Mouse (Mus musculus) common myeloid progenitor, adult 5-6 weeks (primary cell): ENCODE results near the gene Pklr. TPM values are rescaled to one million over a fixed set of nuclear protein-coding genes. Genes with fewer than 3 reads are reported as not detected.
A peak's percentile ranks its signal among the peaks of the same experiment; 100 is the strongest.
"Not testable (repeated sequence)": the region's sequence is repeated elsewhere in the genome, so short reads cannot be mapped to it uniquely, and the experiment has no call there.

Experiments
- ATAC-seq: replicated peaks from 2 replicates; pipeline ENCODE4 v1.8.0; 2016; ENCODE audit warnings: low read depth, mild to moderate bottlenecking, moderate TSS enrichment, inconsistent platforms; ENCODE audit not compliant: poor library complexity, severe bottlenecking
- total RNA-seq: library from RNA; stranded (forward); fragments of 200-1000, 187-1606 nt; gene quantifications from 2 replicates; pipeline ENCODE4 v1.2.3, GENCODE M21; 2017

Pklr gene
- total RNA-seq, 1 experiment from 2014 or later, result 44.1 TPM

DNA sequence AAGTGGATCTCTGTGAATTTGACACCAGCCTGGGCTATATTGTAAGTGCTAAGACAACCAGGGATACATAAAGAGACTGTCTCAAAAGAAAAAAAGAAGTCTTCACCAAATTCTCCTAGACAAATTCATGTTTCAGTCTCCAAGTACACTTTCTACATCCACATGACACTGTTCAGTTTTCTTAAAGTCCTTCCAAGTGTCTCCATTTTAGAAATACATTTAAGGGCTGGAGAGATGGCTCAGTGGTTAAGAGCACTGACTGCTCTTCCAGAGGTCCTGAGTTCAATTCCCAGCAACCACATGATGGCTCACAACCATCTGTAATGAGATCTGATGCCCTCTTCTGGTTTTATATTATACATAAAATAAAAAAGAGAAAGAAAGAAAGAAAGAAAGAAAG is 25.3 kb downstream of the Pklr start:
- not testable (repeated sequence) for ATAC-seq

DNA sequence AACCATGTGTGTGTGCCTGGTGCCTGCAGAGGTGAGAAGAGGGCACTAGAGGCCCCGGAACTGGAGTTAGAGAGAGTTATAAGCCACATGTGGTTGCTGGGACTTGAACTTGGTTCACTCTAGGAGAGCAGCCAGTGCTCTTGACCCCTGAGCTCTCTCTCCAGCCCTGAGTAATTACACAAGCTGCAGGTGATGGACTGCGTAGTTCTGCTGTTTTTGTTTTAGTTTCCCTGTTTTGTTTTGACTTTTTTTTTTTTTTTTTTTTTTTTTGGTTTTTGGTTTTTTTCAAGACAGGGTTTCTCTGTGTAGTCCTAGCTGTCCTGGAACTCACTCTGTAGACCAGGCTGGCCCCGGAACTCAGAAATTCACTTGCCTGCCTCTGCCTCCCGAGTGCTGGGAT is 25.8 kb downstream of the Pklr start:
- ATAC-seq, result no peak

DNA sequence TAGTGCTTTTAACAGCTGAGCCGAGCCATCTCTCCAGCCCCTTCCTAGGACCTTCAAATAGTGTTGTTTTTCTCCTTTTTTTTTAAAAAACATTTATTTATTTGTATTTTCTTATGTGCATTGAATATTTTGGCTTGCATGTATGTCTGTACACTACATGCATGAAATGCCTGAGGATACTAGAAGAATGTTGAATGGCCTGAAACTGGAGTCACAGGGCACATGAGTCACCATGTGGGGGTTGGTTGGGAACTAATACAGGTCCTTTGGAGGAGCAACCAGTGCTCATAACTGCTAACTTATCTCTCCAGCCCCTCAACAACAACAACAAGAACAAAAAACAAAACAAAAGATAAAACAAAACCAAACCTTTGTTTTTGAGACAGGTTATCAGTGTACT is 27.2 kb downstream of the Pklr start:
- no peak for ATAC-seq

DNA sequence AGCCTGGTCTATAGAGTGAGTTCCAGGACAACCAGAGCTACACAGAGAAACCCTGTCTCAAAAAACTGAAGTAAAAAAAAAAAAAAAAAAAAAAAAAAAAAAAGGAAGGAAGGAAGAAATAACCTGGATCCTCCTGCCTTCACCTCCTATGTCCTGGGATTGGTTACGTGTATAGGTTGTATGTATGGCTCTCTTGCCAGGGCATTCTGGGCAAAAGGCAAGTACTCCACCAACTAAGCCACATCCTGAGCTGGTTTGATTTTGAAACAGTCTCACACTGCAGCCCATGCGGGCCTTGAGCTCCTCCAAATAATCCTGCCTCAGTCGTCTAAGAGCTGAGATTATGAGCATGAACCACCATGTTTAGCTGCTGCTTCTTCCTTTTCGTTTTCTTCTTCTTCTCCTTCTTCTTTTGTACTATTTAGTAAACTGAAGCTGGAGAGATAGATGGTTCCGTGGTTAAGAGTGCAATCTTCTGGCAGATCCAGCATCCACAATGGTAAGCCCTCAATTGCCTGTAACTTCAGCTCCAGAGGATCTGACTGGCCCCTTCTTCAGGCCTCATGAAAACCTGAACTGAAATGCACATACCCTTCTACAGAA is 27.8 kb downstream of the Pklr start:
- ATAC-seq, result no peak

DNA sequence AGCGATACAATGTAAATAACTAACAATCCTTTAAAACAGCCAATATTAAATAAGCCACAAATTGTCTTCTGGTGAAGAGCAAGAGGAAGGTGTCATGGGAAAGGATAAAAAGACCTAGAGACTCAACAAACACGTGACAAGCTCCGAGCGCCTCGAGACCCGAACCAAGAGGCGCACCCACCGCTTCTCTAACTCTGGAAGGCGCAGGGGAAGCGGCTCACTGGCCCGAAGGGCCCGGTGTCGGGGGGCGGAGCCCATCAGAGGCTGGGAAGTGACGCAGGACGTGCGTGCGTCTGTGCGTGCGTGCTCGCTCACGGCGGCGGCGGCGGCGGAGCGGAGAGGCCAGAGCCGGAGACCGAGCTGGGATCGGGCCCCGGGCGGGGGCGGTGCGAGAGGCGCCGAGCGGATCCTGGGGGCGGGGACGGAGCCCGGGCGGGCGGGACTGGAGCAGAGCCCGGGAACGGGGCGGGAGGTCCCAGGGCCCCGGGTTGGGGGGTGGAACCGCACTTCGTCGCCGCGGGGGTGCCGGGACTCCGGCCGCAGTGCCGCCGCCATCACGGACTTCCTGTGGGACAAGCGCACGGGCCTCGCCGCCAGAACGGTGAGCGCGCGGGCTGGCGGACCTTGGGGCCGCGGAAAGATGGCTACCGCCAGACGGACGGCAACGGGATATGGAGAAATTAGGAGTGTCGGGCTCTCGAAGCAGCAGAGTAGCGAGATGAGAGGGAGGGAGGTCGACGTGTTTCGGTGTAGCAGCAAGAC is 28.7 kb downstream of the Pklr start, which contains the start of gene Clk2:
Gene Clk2, plus strand, starts transcription at position 290 of the 762 bp plus-strand sequence.
- peak; percentile 96 for ATAC-seq

DNA sequence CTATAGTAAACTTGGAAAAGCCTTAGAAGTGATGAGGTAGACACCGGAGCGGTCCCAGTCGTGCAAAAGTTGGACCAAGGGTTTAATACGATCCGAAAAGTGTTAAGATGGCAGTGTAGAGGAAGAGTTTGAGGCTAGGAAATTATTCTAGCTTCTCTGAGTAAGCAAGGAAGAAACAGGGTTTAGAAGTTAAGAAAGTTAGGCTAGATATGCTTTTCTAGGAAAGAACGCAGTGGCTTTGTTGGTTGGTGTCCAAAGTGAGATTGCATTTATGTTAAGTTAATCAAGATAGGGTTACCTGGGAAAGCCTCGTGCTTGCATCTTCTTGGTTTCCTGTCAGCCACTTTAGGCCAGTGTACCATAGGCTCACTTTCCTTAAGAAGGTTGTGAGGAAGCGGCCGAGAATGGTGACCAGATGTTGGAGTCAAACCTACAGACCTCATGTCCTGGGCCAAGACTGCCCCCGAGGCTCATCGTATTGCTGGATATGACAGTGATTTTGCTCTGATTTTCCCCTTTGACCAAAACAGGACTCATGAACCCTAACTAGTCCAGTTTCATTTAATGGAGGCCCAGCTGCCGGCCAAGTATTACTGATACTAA is 29.4 kb downstream of the Pklr start:
- ATAC-seq, result no peak

DNA sequence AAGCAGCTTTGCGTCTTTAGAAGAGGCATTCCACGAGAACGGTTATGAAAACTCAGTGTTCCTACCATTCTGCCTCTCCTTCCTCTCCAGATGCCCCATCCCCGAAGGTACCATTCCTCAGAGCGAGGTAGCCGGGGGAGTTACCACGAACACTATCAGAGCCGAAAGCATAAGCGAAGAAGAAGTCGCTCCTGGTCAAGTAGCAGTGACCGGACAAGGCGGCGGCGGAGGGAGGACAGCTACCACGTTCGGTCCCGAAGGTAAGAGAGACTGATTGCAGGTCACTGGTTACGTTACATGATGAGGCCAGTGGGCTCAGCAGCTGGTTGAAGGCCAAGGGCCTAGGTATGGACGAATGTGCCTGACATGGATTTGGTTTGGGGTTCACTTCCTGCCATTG is 31.0 kb downstream of the Pklr start:
- no peak for ATAC-seq

DNA sequence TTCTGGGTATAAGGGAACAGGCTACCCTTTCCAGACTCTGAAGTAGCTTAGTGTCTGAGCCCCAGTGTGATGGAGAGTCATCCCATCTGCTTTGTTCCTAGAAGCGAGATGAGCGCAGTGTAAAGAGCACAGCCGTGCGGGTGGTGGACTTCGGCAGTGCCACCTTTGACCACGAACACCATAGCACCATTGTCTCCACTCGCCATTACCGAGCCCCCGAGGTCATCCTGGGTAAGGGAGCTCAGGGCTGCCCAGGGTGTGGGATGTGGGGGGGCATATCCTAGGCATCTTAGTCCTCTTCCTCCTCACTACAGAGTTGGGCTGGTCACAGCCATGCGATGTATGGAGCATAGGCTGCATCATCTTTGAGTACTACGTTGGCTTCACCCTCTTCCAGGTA is 38.9 kb downstream of the Pklr start:
- ATAC-seq, result no peak

DNA sequence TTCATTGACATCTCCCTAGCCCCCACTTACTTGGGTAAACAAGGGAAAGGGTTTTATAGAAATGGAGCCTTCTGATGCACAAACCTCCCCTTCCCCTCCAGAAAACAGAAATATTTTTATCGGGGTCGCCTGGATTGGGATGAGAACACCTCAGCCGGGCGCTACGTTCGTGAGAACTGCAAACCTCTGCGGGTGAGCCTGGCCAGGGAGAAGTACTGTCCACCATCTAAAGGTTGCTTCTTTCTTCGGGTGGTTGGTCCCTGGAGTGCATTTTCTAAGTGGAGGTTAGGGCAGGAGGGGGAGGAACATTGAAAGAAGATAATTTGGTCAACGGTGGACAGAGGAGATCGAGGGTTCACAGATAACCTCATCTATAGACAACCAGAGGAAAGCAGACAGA is 39.6 kb downstream of the Pklr start:
- ATAC-seq, result no peak

DNA sequence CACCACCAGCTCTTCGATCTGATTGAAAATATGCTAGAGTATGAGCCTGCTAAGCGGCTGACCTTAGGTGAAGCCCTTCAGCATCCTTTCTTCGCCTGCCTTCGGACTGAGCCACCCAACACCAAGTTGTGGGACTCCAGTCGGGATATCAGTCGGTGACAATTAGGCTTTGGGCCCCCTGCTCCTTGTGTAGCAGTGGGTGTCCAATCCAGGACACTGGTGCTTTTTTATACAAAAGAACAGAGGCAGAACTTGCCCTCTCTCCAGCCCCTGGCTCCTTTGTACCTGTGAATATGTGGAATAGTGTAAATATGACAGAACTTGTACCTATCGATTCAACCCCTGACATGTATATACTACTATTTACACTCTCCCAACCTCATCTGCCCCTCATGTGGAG is 40.5 kb downstream of the Pklr start:
- no peak for ATAC-seq

DNA sequence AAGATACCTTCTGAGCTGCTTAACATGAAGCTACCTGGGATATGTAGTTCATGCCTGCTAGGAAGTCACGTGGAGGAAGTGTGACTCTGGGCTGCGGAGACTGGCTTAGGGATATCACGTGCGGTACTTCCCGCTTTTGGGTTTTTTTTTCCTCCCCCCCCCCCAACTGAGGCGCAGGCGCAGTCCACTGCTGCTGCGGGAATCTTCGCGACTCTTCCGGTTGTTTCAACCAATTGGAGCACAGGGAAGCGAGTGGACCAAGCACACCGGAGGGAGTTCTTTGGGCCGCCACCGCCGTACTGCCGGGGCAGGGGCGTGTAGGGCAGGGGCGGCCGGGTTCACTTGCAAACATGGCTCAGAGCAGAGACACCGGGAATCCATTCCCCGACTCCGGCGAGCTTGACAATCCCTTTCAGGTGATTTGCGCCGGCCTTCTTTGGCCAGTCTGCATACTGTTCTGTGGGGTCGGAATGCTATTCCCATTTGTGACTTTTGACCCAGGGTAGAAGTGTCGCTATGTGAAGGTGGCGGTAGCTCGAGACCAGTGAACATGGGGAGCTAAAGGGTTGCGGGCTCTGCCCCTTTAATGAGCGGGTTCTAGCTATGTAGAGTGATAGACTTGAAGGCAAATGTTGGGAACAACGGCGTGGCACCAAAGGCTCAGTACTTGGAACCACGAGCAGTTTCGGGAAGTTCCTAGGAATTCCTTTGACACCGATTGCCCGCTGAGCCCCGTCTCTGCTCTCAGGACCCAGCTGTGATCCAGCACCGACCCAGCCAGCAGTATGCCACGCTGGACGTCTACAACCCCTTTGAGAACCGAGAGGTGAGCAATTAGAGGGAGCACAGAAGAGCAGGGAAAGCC is 41.5 kb downstream of the Pklr start, which contains the start of gene Scamp3:
Gene Scamp3, plus strand, starts transcription at position 232 of the 865 bp plus-strand sequence.
- ATAC-seq, result peak; percentile 90

DNA sequence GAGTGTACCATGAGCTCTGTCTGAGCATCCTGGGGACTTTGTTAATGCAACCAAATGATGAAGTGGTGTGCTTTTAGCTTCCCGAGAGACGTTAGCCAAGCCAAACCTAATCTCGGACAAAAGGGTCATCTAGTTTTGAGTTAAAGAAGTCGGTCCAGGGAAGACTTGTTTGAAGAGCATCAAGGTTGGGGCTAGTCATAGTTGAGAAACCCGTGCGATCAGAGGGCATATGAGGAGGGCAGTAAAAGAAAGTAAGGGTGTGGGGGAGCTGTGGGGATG is 42.1 kb downstream of the Pklr start:
- no peak for ATAC-seq

DNA sequence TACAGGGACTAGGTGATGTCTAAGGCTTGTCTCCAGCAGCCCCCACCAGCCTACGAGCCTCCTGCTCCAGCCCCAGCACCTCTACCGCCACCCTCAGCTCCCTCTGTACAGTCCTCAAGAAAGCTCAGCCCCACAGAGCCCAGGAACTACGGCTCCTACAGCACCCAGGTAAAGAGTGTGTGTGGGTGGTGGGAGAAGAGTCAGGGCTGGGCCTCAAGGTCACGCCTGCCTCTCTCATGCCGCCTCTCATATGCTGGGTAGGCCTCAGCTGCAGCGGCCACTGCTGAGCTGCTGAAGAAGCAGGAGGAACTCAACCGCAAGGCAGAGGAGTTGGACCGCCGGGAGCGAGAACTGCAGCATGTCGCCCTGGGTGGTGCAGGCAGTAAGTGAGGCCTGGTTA is 43.1 kb downstream of the Pklr start:
- no peak for ATAC-seq

DNA sequence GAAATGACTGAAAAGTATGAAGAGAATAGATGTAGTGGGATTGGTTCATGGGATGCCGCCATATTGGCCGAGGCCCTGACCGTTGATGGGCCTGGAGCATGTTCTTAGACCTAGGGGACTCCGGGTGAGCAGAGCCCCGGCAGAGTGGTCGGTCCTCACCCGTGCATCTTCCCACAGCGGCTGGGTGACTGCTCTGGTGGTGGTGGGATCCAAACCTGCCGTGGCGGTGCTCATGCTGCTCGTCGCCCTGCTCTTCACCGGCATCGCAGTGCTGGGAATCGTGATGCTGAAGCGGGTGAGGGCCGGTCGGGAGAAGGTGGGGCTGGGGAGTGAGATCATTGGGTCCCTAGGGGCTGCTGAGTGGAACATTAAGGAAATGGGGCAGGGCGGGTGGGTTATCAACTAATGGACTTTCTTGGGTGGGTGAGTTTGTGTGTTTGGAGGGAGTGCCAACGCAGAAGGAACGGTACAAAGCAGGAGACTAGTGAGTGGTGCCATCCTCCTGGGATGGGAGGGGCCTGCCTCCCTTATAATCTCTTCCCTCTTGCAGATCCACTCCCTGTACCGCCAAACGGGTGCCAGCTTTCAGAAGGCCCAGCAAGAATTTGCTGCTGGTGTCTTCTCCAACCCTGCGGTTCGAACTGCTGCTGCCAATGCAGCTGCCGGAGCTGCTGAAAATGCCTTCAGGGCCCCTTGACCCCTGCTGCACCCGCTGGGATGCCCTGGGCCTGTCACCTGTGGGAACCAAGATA is 46.0 kb downstream of the Pklr start:
- no peak for ATAC-seq

DNA sequence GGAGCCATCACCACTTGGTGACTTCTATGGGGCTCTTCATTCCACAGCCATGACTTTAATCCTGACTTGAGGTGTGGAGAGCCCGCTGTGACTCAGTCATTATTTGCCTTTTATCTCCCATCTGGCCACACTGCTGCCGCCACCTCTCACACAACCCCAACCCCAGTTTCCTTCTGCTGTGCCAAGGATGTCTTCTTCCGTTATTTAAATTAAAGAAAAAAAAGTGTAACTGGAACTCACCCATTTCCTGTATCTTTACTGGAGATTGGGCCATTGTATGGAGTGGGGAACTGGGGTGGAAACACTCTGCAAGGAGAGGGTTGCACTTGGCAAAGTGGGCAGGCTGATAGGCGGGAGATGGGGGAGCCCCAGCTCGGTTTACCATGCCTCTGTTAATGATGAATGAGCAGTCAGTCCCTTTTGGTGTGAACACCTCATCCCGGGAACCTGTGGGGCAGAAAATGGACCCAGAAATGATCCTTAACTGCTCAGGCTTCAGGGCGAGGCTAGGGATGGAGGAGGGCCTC is 46.7 kb downstream of the Pklr start:
- ATAC-seq, result peak; percentile 46

DNA sequence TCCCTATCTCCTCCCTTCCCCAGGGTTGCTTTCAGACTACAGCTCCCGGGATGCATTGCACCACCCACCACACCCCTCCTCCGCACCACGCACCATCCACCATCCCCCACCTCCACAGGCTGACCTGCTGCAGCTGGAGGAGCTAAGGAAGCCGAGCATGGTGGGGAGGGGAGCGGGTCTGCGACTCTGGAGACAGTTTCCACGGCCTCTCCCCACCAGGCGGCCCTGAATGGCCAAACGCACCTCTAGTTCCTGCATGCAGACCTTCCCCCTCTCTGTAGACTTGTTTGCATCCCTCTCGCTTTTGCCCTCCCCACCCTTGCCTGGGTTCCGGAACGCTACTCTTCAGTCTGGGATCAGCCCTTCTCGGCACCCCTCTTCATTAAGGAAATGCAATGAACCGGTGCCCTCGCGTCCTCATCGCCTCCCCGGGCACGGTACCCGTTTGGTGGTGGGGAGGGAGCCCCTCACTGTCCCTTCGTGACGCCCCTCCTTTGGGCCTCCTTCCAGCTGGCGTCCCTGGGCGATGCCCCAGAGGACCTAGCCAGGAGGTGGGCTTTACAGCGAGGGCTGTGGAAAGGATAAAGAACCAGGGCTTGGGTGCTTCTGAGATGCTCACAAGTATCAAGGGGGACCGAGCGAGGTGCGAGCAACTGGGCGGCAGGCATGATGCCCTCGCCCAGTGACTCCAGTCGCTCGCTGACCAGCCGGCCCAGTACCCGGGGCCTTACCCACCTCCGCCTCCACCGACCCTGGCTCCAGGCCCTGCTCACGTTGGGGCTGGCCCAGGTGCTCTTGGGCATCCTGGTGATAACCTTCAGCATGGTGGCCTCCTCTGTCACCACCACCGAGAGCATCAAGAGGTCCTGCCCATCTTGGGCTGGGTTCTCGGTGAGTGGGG is 47.4 kb downstream of the Pklr start, which contains the start of gene Fam189b:
Gene Fam189b, plus strand, starts transcription at position 86 of the 901 bp plus-strand sequence.
- ATAC-seq, result peak; percentile 90

DNA sequence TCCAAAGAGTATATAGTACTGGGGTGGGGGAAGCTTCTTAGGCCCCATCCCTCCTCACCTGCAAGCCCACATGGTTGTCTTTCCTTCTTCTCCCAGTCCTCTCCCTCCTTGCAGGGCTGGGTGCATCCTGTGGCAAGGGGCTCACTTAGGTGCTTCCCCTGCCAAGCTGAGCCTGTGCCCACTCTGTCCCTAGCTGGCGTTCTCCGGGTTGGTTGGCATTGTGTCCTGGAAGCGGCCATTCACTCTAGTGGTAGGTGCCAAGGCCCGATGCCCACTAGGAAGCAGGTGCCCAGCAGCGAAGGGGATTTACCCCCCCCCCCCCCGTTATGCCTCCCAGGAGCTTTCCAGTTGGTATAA is 48.0 kb downstream of the Pklr start:
- no peak for ATAC-seq

DNA sequence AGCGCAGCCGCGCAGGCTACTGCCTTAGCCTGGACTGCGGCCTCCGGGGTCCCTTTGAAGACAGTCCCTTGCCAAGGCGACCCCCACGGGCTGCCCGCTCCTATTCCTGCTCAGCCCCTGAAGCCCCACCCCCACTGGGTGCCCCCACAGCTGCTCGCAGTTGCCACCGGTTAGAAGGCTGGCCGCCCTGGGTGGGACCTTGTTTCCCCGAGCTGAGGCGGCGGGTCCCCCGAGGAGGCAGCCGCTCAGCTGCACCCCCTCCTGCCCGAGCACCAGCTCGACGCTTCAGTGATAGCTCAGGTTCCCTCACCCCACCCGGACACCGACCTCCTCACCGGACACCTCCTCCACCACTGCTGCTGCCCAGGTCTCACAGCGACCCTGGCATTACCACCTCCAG is 51.3 kb downstream of the Pklr start:
- no peak for ATAC-seq
